Mouse (Mus musculus): ENCODE measurements at regions not wholly inside any gene's neighbourhood (a gene's known extent, or its start where the extent isn't known, plus 50 kb on each side); places are given as distances from the start of the nearest gene placed in this dataset.

DNA sequence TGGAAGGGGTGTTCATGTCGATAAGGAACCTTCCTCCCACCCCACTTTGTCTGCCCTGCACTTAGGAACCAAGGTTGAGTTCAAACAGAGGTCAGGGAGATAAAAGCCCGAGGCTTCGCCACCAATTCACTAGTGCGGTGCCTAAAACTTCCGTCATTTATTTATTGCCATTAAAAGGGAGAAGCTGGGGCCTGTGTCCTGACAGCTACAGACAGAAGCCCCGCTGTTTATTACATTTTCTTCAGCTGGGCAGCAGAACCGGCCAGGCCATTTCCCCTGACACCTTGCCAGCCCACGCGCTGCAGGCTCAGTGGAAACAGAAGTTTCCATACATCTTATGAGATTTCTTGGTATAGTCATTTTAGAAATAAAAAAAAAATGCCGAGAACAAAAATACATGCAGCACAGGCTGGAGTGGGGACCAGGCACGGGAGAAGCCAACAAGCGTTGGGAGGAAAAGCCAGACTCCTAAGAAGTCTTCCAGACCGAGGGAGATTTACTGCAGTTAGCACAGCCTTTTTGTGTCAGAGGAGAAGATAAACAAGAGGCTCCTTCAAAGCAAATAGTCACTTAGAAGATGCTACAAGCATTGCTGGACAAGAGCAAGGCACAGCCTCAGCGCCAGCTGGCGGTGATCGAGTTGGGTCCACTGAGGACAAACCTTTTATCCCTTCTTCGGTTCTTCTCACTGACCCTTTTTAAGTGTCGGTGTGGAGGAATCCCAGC, 120.5 kb upstream of the Gm10295 start:
- DNase-seq (ENCODE audit: low spot score) (no peak), ATAC-seq (replicated peaks; ENCODE audit: low FRiP score) (0 out of 2 replicates have a peak, but pooled peaks have one; percentile 26)
- H3K27me3 ChIP-seq (replicated peaks; ENCODE audit: control insufficient read depth, insufficient read depth, low read length): no peaks in the 10 kb centered on the region
- peaks cover 9% of the 10 kb centered on the region; the same call in 1 of the 2 replicates for H3K4me1 ChIP-seq (replicated peaks; ENCODE audit: control insufficient read depth, insufficient read depth, low read length)
- no peak overlapping the region for H3K4me3 ChIP-seq (ENCODE audit: low read depth, low read length)
- H3K36me3 ChIP-seq (ENCODE audit: control insufficient read depth, insufficient read depth, low read length): no peaks in the 10 kb centered on the region
- H3K4me2 ChIP-seq: peak overlapping the region; percentile 23
- H3K9ac ChIP-seq (ENCODE audit: low read depth, low read length): no peak overlapping the region
- WGBS: 31% methylated on average over 18 of the region's 18 CpGs
- no peaks in the 10 kb centered on the region for H3K9me3 ChIP-seq (ENCODE audit: control insufficient read depth, low read length)
- H3K27ac ChIP-seq (ENCODE audit: low read depth, low read length): peak overlapping the region; percentile 55

DNA sequence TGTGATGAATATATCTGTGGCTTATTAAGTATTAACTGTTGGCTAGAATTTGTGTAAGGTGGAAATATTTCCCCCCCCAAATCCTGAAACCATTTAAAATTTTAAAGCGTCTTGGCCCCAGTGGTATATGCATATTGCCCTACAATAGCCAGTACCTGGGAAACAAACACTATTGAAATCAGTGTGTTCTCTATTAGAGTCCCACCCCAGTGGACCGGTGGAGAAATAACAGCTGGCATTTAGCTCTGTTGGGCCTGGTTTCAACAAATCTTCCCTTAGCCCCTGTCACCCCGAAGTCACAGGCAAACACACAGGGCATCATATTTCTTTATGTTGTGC, 120.0 kb upstream of the Gm10295 start:
- Histone ChIP-seq H3K9me3 (ENCODE audit: control insufficient read depth, low read length) (no peaks in the 10 kb centered on the region), H3K4me1 (replicated peaks; ENCODE audit: control insufficient read depth, insufficient read depth, low read length) (peaks cover 9% of the 10 kb centered on the region; the same call in 1 of the 2 replicates), H3K4me3 (ENCODE audit: low read depth, low read length) (no peak overlapping the region), H3K4me2 (no peak overlapping the region), H3K36me3 (ENCODE audit: control insufficient read depth, insufficient read depth, low read length) (no peaks in the 10 kb centered on the region), H3K27ac (ENCODE audit: low read depth, low read length) (no peak overlapping the region; the same call in 1 of the 2 replicates), H3K9ac (ENCODE audit: low read depth, low read length) (no peak overlapping the region), H3K27me3 (replicated peaks; ENCODE audit: control insufficient read depth, insufficient read depth, low read length) (no peaks in the 10 kb centered on the region)
- WGBS: 33% methylated on average over 3 of the region's 3 CpGs
- no peak for ATAC-seq (replicated peaks; ENCODE audit: low FRiP score)
- DNase-seq (ENCODE audit: low spot score): no peak

DNA sequence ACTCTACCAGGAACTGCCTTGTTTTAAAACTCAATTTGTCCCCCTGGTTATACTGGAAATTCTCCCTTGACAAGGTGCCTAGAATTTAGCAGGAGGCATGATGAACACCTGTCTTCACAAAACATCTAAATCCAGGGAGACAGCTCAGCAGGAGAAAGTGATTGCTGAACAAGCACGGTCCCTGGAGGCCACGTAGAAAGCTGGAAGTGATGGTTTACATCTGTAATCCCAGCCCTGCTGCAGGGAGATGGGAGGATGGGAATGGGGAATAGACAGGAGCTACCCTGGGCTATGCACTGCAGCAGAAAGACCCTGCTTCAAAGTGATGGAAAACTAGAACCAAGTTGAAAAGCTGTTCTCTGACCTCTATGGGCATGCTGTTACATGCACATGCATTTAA, 119.1 kb upstream of the Gm10295 start:
- no peak overlapping the region for H3K4me2 ChIP-seq
- ATAC-seq (replicated peaks; ENCODE audit: low FRiP score): no peak

DNA sequence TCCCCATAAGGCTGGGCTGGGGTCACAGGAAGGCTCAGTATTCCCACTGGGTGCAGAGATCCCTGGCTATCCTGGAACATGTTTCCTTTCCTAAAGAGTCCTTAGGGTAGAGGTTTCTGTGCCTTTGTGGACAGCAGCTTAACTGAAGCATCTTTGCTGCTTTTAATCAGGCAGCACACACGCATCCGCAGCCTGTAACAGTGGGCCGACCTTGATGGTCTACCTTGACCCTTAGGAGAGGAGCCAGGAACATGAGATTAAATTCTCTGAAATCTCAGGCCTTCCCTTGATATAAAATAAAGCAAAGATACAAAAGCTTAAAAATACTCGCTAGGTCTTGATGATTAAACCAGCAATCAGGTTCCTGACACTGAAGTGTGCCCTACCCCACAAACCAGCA, 118.7 kb upstream of the Gm10295 start:
- no peak for ATAC-seq (replicated peaks; ENCODE audit: low FRiP score)
- no peak overlapping the region for H3K27ac ChIP-seq (ENCODE audit: low read depth, low read length)
- H3K27me3 ChIP-seq (replicated peaks; ENCODE audit: control insufficient read depth, insufficient read depth, low read length): no peaks in the 10 kb centered on the region
- no peak for DNase-seq (ENCODE audit: low spot score)
- H3K9me3 ChIP-seq (ENCODE audit: control insufficient read depth, low read length): no peaks in the 10 kb centered on the region
- no peaks in the 10 kb centered on the region for H3K36me3 ChIP-seq (ENCODE audit: control insufficient read depth, insufficient read depth, low read length)
- H3K9ac ChIP-seq (ENCODE audit: low read depth, low read length): no peak overlapping the region
- peaks cover 9% of the 10 kb centered on the region; the same call in 1 of the 2 replicates for H3K4me1 ChIP-seq (replicated peaks; ENCODE audit: control insufficient read depth, insufficient read depth, low read length)
- WGBS: 81% methylated on average over 4 of the region's 4 CpGs
- H3K4me2 ChIP-seq: no peak overlapping the region
- no peak overlapping the region for H3K4me3 ChIP-seq (ENCODE audit: low read depth, low read length)

More for the DNA sequence above, 119.1 kb upstream of the Gm10295 start:
- Histone ChIP-seq H3K9ac (ENCODE audit: low read depth, low read length) (no peak overlapping the region), H3K4me1 (replicated peaks; ENCODE audit: control insufficient read depth, insufficient read depth, low read length) (peaks cover 9% of the 10 kb centered on the region; the same call in 1 of the 2 replicates), H3K4me3 (ENCODE audit: low read depth, low read length) (no peak overlapping the region), H3K9me3 (ENCODE audit: control insufficient read depth, low read length) (no peaks in the 10 kb centered on the region), H3K27ac (ENCODE audit: low read depth, low read length) (no peak overlapping the region), H3K36me3 (ENCODE audit: control insufficient read depth, insufficient read depth, low read length) (no peaks in the 10 kb centered on the region), H3K27me3 (replicated peaks; ENCODE audit: control insufficient read depth, insufficient read depth, low read length) (no peaks in the 10 kb centered on the region)
- WGBS: 42% methylated on average over 2 of the region's 2 CpGs
- no peak for DNase-seq (ENCODE audit: low spot score)

DNA sequence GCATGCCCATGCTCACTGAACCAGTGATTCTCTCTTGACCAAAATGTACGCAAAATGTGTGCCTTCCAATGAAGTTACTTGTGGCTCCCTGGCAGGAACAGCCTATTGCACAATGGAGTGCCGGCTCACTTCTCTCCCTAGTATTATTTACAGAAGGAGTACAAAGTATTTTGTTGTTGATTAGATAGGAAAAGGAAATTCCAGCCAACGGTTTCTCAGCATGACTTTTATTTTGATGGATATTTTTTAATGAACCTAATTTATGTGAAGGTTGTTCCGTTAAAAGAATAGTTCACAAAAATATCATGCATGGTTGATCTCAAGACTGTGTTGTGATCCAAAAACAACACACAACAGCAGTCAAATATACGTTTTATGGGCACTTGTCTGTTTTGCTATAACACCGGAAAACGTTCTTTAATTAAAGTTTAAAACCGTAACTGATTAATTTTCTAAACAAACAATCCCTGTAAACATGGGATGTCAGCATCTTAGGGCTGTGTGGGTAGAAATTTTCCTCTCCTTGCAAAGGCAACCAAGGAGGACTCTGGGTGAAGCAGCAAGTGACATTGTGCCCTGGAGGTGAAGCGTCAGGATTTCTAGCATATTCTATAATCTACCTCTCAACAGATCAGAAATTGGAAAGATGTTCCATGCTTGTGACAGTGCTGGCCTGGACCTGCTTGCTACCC, 116.3 kb upstream of the Gm10295 start:
- Histone ChIP-seq H3K4me3 (ENCODE audit: low read depth, low read length) (no peak overlapping the region), H3K27me3 (replicated peaks; ENCODE audit: control insufficient read depth, insufficient read depth, low read length) (no peaks in the 10 kb centered on the region), H3K4me2 (no peak overlapping the region), H3K4me1 (replicated peaks; ENCODE audit: control insufficient read depth, insufficient read depth, low read length) (peaks cover 9% of the 10 kb centered on the region; the same call in 1 of the 2 replicates), H3K27ac (ENCODE audit: low read depth, low read length) (no peak overlapping the region), H3K36me3 (ENCODE audit: control insufficient read depth, insufficient read depth, low read length) (no peaks in the 10 kb centered on the region), H3K9ac (ENCODE audit: low read depth, low read length) (no peak overlapping the region), H3K9me3 (ENCODE audit: control insufficient read depth, low read length) (no peaks in the 10 kb centered on the region)
- DNase-seq (ENCODE audit: low spot score): no peak
- ATAC-seq (replicated peaks; ENCODE audit: low FRiP score): no peak
- 67% methylated on average over 9 of the region's 9 CpGs for WGBS

DNA sequence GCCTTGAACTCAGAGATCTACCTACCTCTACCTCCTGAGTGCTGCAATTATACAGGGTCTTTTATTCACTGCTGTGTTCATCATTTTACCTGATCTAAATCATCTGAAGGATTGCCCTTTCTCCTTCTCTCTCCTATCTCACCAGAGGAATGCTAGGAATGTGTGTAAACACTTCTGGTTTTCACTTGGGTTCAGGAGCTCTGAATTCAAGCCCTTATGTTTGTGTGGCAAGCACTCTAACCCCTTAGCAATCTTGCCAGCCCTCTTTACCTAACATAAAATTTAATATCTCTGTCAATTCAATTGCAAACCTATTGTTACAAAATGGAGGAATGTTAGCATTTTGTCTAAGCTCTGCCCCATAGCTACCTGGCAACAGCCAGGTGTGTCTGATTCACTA, 112.8 kb upstream of the Gm10295 start:
- Histone ChIP-seq H3K4me2 (no peak overlapping the region), H3K4me3 (ENCODE audit: low read depth, low read length) (no peak overlapping the region), H3K4me1 (replicated peaks; ENCODE audit: control insufficient read depth, insufficient read depth, low read length) (no peaks in the 10 kb centered on the region), H3K27ac (ENCODE audit: low read depth, low read length) (no peak overlapping the region), H3K9ac (ENCODE audit: low read depth, low read length) (no peak overlapping the region), H3K36me3 (ENCODE audit: control insufficient read depth, insufficient read depth, low read length) (no peaks in the 10 kb centered on the region), H3K27me3 (replicated peaks; ENCODE audit: control insufficient read depth, insufficient read depth, low read length) (no peaks in the 10 kb centered on the region), H3K9me3 (ENCODE audit: control insufficient read depth, low read length) (no peaks in the 10 kb centered on the region)
- no peak for DNase-seq (ENCODE audit: low spot score)
- ATAC-seq (replicated peaks; ENCODE audit: low FRiP score): no peak

DNA sequence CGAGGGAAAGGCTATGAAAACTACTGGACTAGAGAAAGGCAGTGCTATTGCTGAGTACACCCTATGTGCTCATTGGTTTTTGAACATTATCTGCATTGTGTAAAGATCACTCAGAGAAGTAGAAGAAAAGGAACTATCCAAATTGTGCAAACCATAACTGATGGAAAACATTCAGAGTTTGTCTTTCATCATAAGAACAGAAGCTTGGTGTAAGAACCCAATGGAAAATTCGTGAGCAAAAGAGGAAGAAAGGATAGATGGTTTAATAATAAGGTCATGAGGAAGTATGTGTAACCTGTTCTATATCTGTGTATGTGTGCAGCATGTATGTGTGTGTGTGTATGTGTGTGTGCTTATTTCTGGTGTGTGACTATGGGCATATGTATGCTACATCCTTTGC, 112.3 kb upstream of the Gm10295 start:
- no peaks in the 10 kb centered on the region for H3K36me3 ChIP-seq (ENCODE audit: control insufficient read depth, insufficient read depth, low read length)
- no peaks in the 10 kb centered on the region for H3K4me1 ChIP-seq (replicated peaks; ENCODE audit: control insufficient read depth, insufficient read depth, low read length)
- no peak overlapping the region for H3K9ac ChIP-seq (ENCODE audit: low read depth, low read length)
- no peak overlapping the region for H3K4me3 ChIP-seq (ENCODE audit: low read depth, low read length)
- ATAC-seq (replicated peaks; ENCODE audit: low FRiP score) (no peak), DNase-seq (ENCODE audit: low spot score) (no peak)
- H3K27ac ChIP-seq (ENCODE audit: low read depth, low read length): no peak overlapping the region
- no peak overlapping the region for H3K4me2 ChIP-seq
- H3K27me3 ChIP-seq (replicated peaks; ENCODE audit: control insufficient read depth, insufficient read depth, low read length): no peaks in the 10 kb centered on the region
- 54% methylated on average over 2 of the region's 2 CpGs for WGBS
- H3K9me3 ChIP-seq (ENCODE audit: control insufficient read depth, low read length): no peaks in the 10 kb centered on the region

DNA sequence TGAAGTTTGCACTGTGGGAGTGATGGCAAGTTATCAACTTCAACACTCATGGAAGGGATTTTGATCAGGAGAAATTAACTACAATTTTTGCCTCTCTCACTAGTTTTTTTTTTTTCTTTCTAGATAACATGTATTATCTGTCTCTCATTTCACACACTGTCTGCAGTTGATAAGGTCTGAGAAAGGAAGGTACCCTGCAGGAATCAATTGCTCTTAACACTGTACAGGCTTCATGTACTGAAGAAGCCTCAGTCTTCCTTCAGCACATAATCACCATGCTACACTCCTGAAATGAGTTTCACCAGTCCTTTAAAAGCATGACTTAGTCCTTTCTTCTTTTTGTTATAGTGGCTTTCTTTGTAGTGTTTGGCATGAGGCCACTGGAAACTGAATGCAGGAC, 108.5 kb upstream of the Gm10295 start:
- Histone ChIP-seq H3K27ac (ENCODE audit: low read depth, low read length) (no peak overlapping the region), H3K4me1 (replicated peaks; ENCODE audit: control insufficient read depth, insufficient read depth, low read length) (no peaks in the 10 kb centered on the region), H3K9ac (ENCODE audit: low read depth, low read length) (no peak overlapping the region), H3K9me3 (ENCODE audit: control insufficient read depth, low read length) (no peaks in the 10 kb centered on the region), H3K36me3 (ENCODE audit: control insufficient read depth, insufficient read depth, low read length) (no peaks in the 10 kb centered on the region), H3K4me2 (no peak overlapping the region), H3K27me3 (replicated peaks; ENCODE audit: control insufficient read depth, insufficient read depth, low read length) (no peaks in the 10 kb centered on the region), H3K4me3 (ENCODE audit: low read depth, low read length) (no peak overlapping the region)
- no peak for DNase-seq (ENCODE audit: low spot score)
- ATAC-seq (replicated peaks; ENCODE audit: low FRiP score): peak; percentile 72; the same call in 1 of the 2 replicates
